Comparison of ENCODE assay signal across 15 mouse cellular contexts in genomic region chr6:36797066-36797655, GRCm38 (mm10). TPM values are rescaled to one million over a fixed set of nuclear protein-coding genes. Genes with fewer than 3 reads are reported as not detected.
DNase-seq lines count a peak whose midpoint lies in the region; ATAC-seq and TF ChIP-seq lines count a peak whose summit lies in the region.
"Had no signal": no experiment of that assay in that cellular context is flagged by ENCODE, and none has a peak within 500 bp of the region (broad histone marks: within the 10 kb centered on the region; RNA-seq: fewer than 3 reads in every experiment).

No protein-coding gene starts in this region.

- H3K4me3 ChIP-seq in cortical plate, adult 2 months (ENCODE audit: insufficient read depth, low read length): no peak overlapping the region
- H3K4me3 ChIP-seq in hindbrain, embryonic 11.5 days (ENCODE audit: low read depth, low read length): no peak overlapping the region
- no peak overlapping the region for H3K4me3 ChIP-seq in midbrain, postnatal 0 days (ENCODE audit: low read depth, low read length)
- H3K4me3 ChIP-seq: liver, embryonic 12.5 days had no signal

- peak; percentile 51; the same call in 1 of the 2 replicates for ATAC-seq in hindbrain, embryonic 11.5 days (ENCODE audit: low FRiP score)
- ATAC-seq in midbrain, postnatal 0 days (ENCODE audit: low FRiP score): 0 out of 2 replicates have a peak, but pooled peaks have one; percentile 39
- ATAC-seq: liver, embryonic 12.5 days; lung, postnatal 0 days had no signal

- peak; percentile 38 for DNase-seq in layer of hippocampus, adult 11-12 months (ENCODE audit: low spot score)
- DNase-seq in layer of hippocampus, postnatal 10 days (ENCODE audit: low spot score in 2 of 2): no peak
- DNase-seq in hindbrain, embryonic 11.5 days (ENCODE audit: low spot score): no peak
- DNase-seq in midbrain, postnatal 0 days (ENCODE audit: low spot score): peak; percentile 55
- no peak for DNase-seq in kidney, postnatal 4 days
- no peak for DNase-seq in gastrocnemius, postnatal 14 days
- DNase-seq: adrenal gland, postnatal 10 days; cerebellum, postnatal 14 days; heart, adult 11 months; kidney, postnatal 36 days; right cerebral cortex, postnatal 14 days had no signal

- H3K27me3 ChIP-seq in hindbrain, embryonic 11.5 days (ENCODE audit: control insufficient read depth, insufficient read depth, low read length): no peaks in the 10 kb centered on the region
- no peaks in the 10 kb centered on the region for H3K27me3 ChIP-seq in midbrain, postnatal 0 days (ENCODE audit: insufficient read depth, low read length)
- H3K27me3 ChIP-seq: liver, embryonic 12.5 days had no signal

- H3K4me2 ChIP-seq in hindbrain, embryonic 11.5 days (replicated peaks; ENCODE audit: low read depth, low read length): no peak overlapping the region
- H3K4me2 ChIP-seq in midbrain, postnatal 0 days (ENCODE audit: low read depth, low read length, poor library complexity, severe bottlenecking): no peak overlapping the region
- H3K4me2 ChIP-seq: liver, embryonic 12.5 days had no signal

- H3K36me3 ChIP-seq in hindbrain, embryonic 11.5 days (ENCODE audit: control insufficient read depth, insufficient read depth, low read length): no peaks in the 10 kb centered on the region
- no peaks in the 10 kb centered on the region for H3K36me3 ChIP-seq in midbrain, postnatal 0 days (ENCODE audit: insufficient read depth, low read length)
- H3K36me3 ChIP-seq: liver, embryonic 12.5 days had no signal

- no peak overlapping the region for H3K9ac ChIP-seq in hindbrain, embryonic 11.5 days (ENCODE audit: low read depth, low read length)
- H3K9ac ChIP-seq in midbrain, postnatal 0 days (replicated peaks; ENCODE audit: low read length, poor library complexity, severe bottlenecking): 0 out of 2 replicates have a peak overlapping the region, but pooled peaks have one; percentile 29
- H3K9ac ChIP-seq: liver, embryonic 12.5 days had no signal

- H3K9me3 ChIP-seq in hindbrain, embryonic 11.5 days (ENCODE audit: control insufficient read depth, low read length): no peaks in the 10 kb centered on the region
- H3K9me3 ChIP-seq in midbrain, postnatal 0 days (ENCODE audit: low read length): no peaks in the 10 kb centered on the region
- H3K9me3 ChIP-seq: liver, embryonic 12.5 days had no signal

- peaks cover 6% of the 10 kb centered on the region for H3K4me1 ChIP-seq in cortical plate, adult 2 months (ENCODE audit: control insufficient read depth, insufficient read depth, low read length)
- H3K4me1 ChIP-seq in hindbrain, embryonic 11.5 days (replicated peaks; ENCODE audit: control insufficient read depth, insufficient read depth, low read length): no peaks in the 10 kb centered on the region
- 0 out of 2 replicates have a peak, but pooled peaks cover 3% of the 10 kb centered on the region for H3K4me1 ChIP-seq in midbrain, postnatal 0 days (ENCODE audit: insufficient read depth, low read length)
- H3K4me1 ChIP-seq: liver, embryonic 12.5 days had no signal

- intact Hi-C loops in gastrocnemius, postnatal 14 days (cut with DNase I; ENCODE audit: low total_unique reads): no loop called here

- WGBS in hindbrain, embryonic 11.5 days: 29% methylated on average over 3 of the region's 3 CpGs
- WGBS in midbrain, postnatal 0 days: 27% methylated on average over 3 of the region's 3 CpGs

- TF ChIP-seq POLR2A in cortical plate, adult 2 months (IDR thresholded peaks at IDR 0.05; ENCODE audit: extremely low read depth, insufficient read depth, low read length): no peak

- peak overlapping the region; percentile 90 for H3K27ac ChIP-seq in cortical plate, adult 2 months (ENCODE audit: insufficient read depth, low read length)
- H3K27ac ChIP-seq in hindbrain, embryonic 11.5 days (ENCODE audit: low read depth, low read length): peak overlapping the region; percentile 10; the same call in 1 of the 2 replicates
- peak overlapping the region; percentile 57 for H3K27ac ChIP-seq in midbrain, postnatal 0 days (ENCODE audit: low read depth, low read length)
- H3K27ac ChIP-seq: liver, embryonic 12.5 days had no signal

- no peak for TF ChIP-seq CTCF in cortical plate, adult 2 months (IDR thresholded peaks at IDR 0.05; ENCODE audit: extremely low read depth, insufficient read depth, low read length)
- no peak for TF ChIP-seq CTCF in midbrain, postnatal 0 days (IDR thresholded peaks at IDR 0.05)

RNA-seq across cellular contexts. Expression of gene Ptn, which starts 12.9 kb away (rescaled TPM):
- total RNA-seq in layer of hippocampus, postnatal 10 days (2021): 100 to 1,000 TPM; 592 to 633 TPM
- 446 and 493 TPM in 2 replicates for polyA plus RNA-seq in cortical plate, adult 2 months (2012; rRNA removed)
- 385 and 413 TPM in 2 replicates for polyA plus RNA-seq in hindbrain, embryonic 11.5 days (2014; fragmentation: Nextera tagmentation; extraction: Ambion mirVana)
- 486 and 584 TPM in 2 replicates for total RNA-seq in midbrain, postnatal 0 days (2014; rRNA removed)
- 1,122 and 1,124 TPM in 2 replicates for polyA plus RNA-seq in midbrain, postnatal 0 days (2015; fragmentation: Nextera tagmentation; extraction: Ambion mirVana)
- total RNA-seq in gastrocnemius, postnatal 14 days (2021): 10 to 100 TPM; 14.4 to 22.2 TPM
- total RNA-seq: MEL had no signal

Comparison
In these comparisons a context has a peak if more than half of its experiments do, and no peak if none do; other contexts are left out.
1. DNase-seq: peak in layer of hippocampus, adult 11-12 months (single experiment) and midbrain, postnatal 0 days (single experiment); none in layer of hippocampus, postnatal 10 days (0 of 2), hindbrain, embryonic 11.5 days (single experiment), kidney, postnatal 4 days (0 of 2) and gastrocnemius, postnatal 14 days (single experiment).
2. H3K27ac ChIP-seq: peak in every context shown above with its lines; median percentile 90 in cortical plate, adult 2 months; 57 in midbrain, postnatal 0 days; 10 in hindbrain, embryonic 11.5 days.
3. RNA of gene Ptn, which starts 12.9 kb away (total RNA-seq): 592 to 633 TPM in layer of hippocampus, postnatal 10 days and 486 to 584 TPM in midbrain, postnatal 0 days; 14.4 to 22.2 TPM in gastrocnemius, postnatal 14 days; every median in the first group is over 10 times any median in the second.